Mouse (Mus musculus): ENCODE data around the gene Polr3gl.

- TF ChIP-seq CTCF (IDR thresholded peaks at IDR 0.05; ENCODE audit: control insufficient read depth, insufficient read depth, insufficient read length) (no peak), MAX (IDR thresholded peaks at IDR 0.05) (no peak)
Observed at GRCm38 (mm10) chr3:96532050-96532449, 61.9 kb downstream of the Polr3gl start.
